Mouse (Mus musculus) stomach, embryonic 16.5 days (tissue): Measurements from ENCODE around the gene Atp1a3. TPM values are rescaled to one million over a fixed set of nuclear protein-coding genes. Genes with fewer than 3 reads are reported as not detected.

Experiments
- ATAC-seq: fragments of 200-750 bp; cut with Nextera tagmentation; 2 replicates; pipeline ENCODE4 v1.8.0; 2017; ENCODE audit warnings: moderate number of reproducible peaks, moderate TSS enrichment; ENCODE audit not compliant: insufficient read depth, low FRiP score
- H3K27ac ChIP-seq: fragments of 300-500 bp; sonication (generic); 2 replicates; pipeline ENCODE4 v1.5.1; 2014; ENCODE audit warnings: low read length
- H3K27me3 ChIP-seq: fragments of 300-500 bp; sonication (generic); 2 replicates; pipeline ENCODE4 v1.6.1; 2014; ENCODE audit warnings: low read length, control low read depth, mixed read lengths; ENCODE audit not compliant: control insufficient read depth, insufficient read depth
- H3K36me3 ChIP-seq: fragments of 300-500 bp; sonication (generic); 2 replicates; pipeline ENCODE4 v1.6.1; 2014; ENCODE audit warnings: low read length; ENCODE audit not compliant: control insufficient read depth, insufficient read depth
- H3K4me1 ChIP-seq: fragments of 300-500 bp; sonication (generic); 2 replicates; pipeline ENCODE4 v1.6.1; 2014; ENCODE audit warnings: low read length, control low read depth, mixed read lengths; ENCODE audit not compliant: control insufficient read depth, insufficient read depth
- H3K4me2 ChIP-seq: fragments of 300-500 bp; sonication (generic); 2 replicates; pipeline ENCODE4 v1.6.1; 2014; ENCODE audit warnings: low read depth, low read length, mixed read lengths
- H3K4me3 ChIP-seq: fragments of 300-500 bp; sonication (generic); replicated peaks from 2 replicates; pipeline ENCODE4 v1.5.1; 2014; ENCODE audit warnings: mild to moderate bottlenecking, low read length
- H3K9ac ChIP-seq: fragments of 300-500 bp; sonication (generic); 2 replicates; pipeline ENCODE4 v1.6.1; 2014; ENCODE audit warnings: low read length
- H3K9me3 ChIP-seq: fragments of 300-500 bp; sonication (generic); replicated peaks from 2 replicates; pipeline ENCODE4 v1.6.1; 2016; ENCODE audit warnings: low read length, control low read depth; ENCODE audit not compliant: control insufficient read depth
- WGBS: fragments of 180-500 bp; shearing (Covaris S2); extraction: QIAGEN DNeasy Blood & Tissue Kit; methylation state at CpG from one replicate; pipeline ENCODE4 v1.1.7; 2014; 5-methylcytosine and 5-hydroxymethylcytosine counted together
- polyA plus RNA-seq: library from polyadenylated mRNA; unstranded; fragments of >200 nt; fragmentation: Nextera tagmentation; extraction: Ambion mirVana; gene quantifications from 2 replicates; pipeline ENCODE4 v1.2.1, GENCODE M21; 2015

The Atp1a3 gene
- polyA plus RNA-seq, 1 experiment from 2014 or later: 3.5 TPM

DNA sequence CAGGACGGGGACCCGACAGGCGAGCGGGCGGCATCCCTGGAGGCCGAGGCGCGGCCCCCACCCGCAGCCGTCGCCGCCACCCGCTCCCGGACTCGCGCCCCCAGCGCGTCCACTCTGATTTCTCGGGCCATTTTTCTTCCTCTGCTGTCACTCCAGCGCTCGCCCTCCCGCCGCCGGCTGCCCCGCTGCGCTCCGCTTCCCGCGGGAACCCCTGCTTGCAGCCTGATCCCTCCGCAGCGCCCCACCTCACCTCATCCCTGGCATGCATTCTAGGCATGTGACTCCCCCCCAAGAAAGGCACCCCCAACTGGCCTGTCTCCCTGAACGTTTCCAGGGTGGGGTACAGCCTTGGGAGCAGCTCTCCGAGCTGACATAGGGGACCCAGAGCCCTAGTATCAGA, 50.5 kb downstream of the Atp1a3 start:
- WGBS: 3% methylated on average over 28 of the region's 33 CpGs
- H3K9ac ChIP-seq: peak overlapping the region; percentile 63
- H3K36me3 ChIP-seq: no peaks in the 10 kb centered on the region
- peak overlapping the region; percentile 75 for H3K4me2 ChIP-seq
- H3K4me3 ChIP-seq: peak overlapping the region; percentile 49
- H3K4me1 ChIP-seq: peaks cover 4% of the 10 kb centered on the region; the same call in 1 of the 2 replicates
- H3K27me3 ChIP-seq: peaks cover 63% of the 10 kb centered on the region
- no peak overlapping the region for H3K27ac ChIP-seq
- no peaks in the 10 kb centered on the region for H3K9me3 ChIP-seq
- ATAC-seq: no peak

- Histone ChIP-seq H3K36me3 (no peaks in the 10 kb centered on the region), H3K9me3 (no peaks in the 10 kb centered on the region), H3K27ac (no peak overlapping the region), H3K4me3 (peak overlapping the region; percentile 49), H3K4me2 (peak overlapping the region; percentile 75), H3K4me1 (peaks cover 4% of the 10 kb centered on the region; the same call in 1 of the 2 replicates), H3K9ac (peak overlapping the region; percentile 63), H3K27me3 (peaks cover 71% of the 10 kb centered on the region)
- WGBS: 2% methylated on average over 26 of the region's 30 CpGs
- ATAC-seq: 0 out of 2 replicates have a peak, but pooled peaks have one; percentile 9
Measured at GRCm38 (mm10) chr7:24954450-24954849, 51.3 kb downstream of the Atp1a3 start.

- Histone ChIP-seq H3K27me3 (peaks cover 76% of the 10 kb centered on the region), H3K4me1 (peaks cover 4% of the 10 kb centered on the region; the same call in 1 of the 2 replicates), H3K9ac (peak overlapping the region; percentile 63), H3K9me3 (no peaks in the 10 kb centered on the region), H3K36me3 (no peaks in the 10 kb centered on the region), H3K4me2 (peak overlapping the region; percentile 75), H3K4me3 (peak overlapping the region; percentile 49), H3K27ac (no peak overlapping the region)
- no peak for ATAC-seq
- WGBS: under 1% methylated on average over 16 of the region's 24 CpGs
Measured at GRCm38 (mm10) chr7:24953966-24954365, 51.8 kb downstream of the Atp1a3 start.

DNA sequence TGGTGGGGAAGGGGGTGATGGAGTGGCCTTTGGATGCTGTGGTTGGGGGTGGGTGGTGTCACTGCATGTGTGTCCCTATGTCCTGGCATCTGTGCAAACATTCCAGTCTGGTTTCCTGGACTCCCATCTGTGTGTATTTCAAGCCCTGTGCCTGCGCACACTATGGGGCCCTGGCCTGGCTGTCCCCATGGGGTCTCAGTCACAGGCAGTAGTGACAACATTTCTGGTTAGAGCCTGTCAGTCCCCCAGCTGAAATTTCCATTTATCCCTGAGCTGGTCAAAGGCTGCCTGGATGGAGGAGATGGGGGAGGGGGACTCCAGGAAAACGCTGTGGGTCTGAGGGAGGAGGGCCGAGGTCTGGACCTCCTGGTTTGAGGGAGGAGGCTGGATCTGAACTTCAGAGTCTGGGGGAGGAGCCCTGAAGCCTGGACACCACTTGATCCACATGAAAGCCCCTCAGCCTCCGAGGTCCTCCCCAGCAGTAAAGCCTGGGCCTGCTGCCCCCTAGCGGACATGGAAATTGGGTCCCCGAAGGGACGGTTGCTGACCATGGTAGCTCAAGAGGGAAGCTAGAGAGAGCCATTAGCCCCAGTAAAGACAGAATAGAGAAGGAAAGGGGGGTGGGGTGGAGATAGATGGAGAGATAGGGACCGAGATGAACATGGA, 55.7 kb downstream of the Atp1a3 start:
- H3K27ac ChIP-seq: no peak overlapping the region
- WGBS: under 1% methylated on average over 8 of the region's 8 CpGs
- H3K27me3 ChIP-seq: peaks cover 92% of the 10 kb centered on the region
- H3K36me3 ChIP-seq: no peaks in the 10 kb centered on the region
- no peaks in the 10 kb centered on the region for H3K9me3 ChIP-seq
- no peak overlapping the region for H3K4me3 ChIP-seq
- ATAC-seq: peak; percentile 18; the same call in 1 of the 2 replicates
- H3K4me1 ChIP-seq: peaks cover 4% of the 10 kb centered on the region; the same call in 1 of the 2 replicates
- H3K9ac ChIP-seq: no peak overlapping the region
- no peak overlapping the region for H3K4me2 ChIP-seq

- no peak for ATAC-seq
- Histone ChIP-seq H3K4me2 (no peak overlapping the region), H3K4me1 (peaks cover 7% of the 10 kb centered on the region), H3K4me3 (no peak overlapping the region), H3K27ac (no peak overlapping the region), H3K27me3 (peaks cover 97% of the 10 kb centered on the region), H3K36me3 (no peaks in the 10 kb centered on the region), H3K9ac (no peak overlapping the region), H3K9me3 (no peaks in the 10 kb centered on the region)
- WGBS: 2% methylated on average over 29 of the region's 29 CpGs
Measured at GRCm38 (mm10) chr7:24948774-24949173, 57.0 kb downstream of the Atp1a3 start.

DNA sequence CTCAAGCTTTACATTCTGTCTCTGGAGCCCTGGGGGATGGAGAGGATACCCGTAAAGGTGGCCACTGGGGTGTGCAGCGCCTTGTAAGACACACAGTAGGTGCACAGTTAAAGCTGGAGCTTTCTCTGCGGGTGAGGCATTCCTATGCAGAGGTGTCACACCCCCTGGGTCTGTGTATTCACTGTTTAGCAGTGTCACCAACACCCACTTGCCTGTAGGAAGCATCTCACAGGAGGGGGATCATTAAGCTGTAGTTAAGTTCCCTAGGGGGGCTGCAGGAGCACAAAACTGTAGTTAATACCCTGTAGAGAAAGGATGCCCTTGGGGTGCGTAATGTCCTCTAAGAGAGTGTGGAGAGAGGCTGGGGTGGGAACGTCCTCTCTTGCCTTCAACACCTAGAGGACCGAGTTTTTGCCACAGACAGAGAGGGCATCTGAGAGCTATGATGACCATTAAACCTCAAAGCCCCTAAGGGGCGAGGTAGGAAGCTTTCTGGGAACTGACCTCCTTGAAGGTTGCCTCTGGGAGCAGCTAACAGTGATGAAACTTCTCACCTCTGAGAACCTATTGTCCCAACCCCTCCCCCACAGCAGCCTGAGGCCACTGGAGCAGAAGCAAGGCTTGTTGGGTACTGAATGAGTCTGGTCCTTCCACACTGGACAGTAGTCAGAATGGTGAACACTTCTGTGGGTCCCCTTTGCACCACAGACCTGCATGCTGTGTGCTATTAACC, 58.3 kb downstream of the Atp1a3 start:
- H3K27ac ChIP-seq: no peak overlapping the region
- H3K36me3 ChIP-seq: no peaks in the 10 kb centered on the region
- no peak overlapping the region for H3K4me2 ChIP-seq
- no peaks in the 10 kb centered on the region for H3K9me3 ChIP-seq
- H3K4me3 ChIP-seq: no peak overlapping the region
- H3K27me3 ChIP-seq: peaks cover 97% of the 10 kb centered on the region
- no peak overlapping the region for H3K9ac ChIP-seq
- H3K4me1 ChIP-seq: peaks cover 7% of the 10 kb centered on the region
- no peak for ATAC-seq
- WGBS: 3% methylated on average over 7 of the region's 7 CpGs

DNA sequence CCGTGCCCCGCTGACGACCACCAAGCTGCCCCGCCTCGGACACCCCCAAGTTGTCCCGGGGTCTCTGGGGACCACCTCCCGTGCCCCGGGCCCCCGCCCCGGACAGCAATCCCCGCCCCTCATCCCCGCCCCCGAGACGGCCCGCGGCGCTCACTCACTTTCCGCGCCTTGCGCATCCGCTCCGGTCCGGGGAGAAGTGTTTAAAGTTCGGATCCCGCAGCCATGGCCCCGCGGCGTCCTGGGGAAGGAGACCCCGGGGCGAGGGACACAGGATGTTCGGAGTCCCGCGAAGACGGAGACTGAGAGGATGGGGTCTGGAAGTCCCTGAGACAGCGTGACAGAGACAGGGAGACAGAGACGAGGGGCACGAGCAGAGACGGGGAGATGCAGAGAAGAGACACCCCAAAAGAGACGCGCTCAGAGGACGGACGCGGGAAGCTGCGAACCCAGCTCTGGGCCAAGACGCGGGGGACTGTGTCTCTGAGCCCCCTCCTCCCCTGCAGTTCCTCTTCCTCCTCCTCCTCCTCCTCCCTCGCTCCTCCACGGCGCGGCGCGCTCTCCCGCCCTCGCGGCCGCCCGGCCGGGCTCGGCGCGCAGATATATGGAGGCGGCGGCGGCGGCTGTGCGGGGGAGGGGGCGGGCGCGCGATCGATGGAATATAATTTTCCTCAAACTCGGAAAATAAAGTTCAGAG, 61.4 kb downstream of the Atp1a3 start, which contains the start of gene Gm4881:
TSS of gene Gm4881 (minus strand) at position 238 of the 694 bp plus-strand sequence.
- Histone ChIP-seq H3K27me3 (peaks cover 91% of the 10 kb centered on the region), H3K4me2 (peak within 1 kb of the TSS; percentile 59), H3K4me1 (peaks cover 7% of the 10 kb centered on the region), H3K27ac (no peak within 1 kb of the TSS), H3K36me3 (no peaks in the 10 kb centered on the region), H3K9ac (peak within 1 kb of the TSS; percentile 58; the same call in 1 of the 2 replicates), H3K4me3 (peak within 1 kb of the TSS; percentile 41), H3K9me3 (no peaks in the 10 kb centered on the region)
- no peak for ATAC-seq
- 1% methylated on average over 72 of the region's 72 CpGs for WGBS

DNA sequence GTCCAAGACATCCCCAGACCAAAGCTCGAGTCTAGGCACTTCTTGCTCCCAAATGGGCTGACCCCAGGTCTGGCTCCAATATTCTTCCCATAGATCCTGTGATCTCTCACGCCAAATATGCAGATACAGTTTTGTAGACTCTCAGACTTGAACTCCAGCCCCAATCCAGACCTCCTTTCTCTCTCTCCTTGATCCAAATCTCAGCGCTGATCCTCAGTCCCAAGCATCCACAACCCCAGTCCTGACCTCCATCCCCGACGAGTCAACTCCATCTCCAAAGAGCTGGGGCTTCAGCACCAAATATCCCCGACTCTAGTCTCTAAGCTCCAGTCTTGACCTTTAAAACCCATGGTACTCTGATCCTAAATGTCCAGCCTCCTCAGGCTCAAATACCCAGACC, 62.1 kb downstream of the Atp1a3 start:
- Histone ChIP-seq H3K27ac (no peak overlapping the region), H3K9ac (no peak overlapping the region), H3K4me1 (peaks cover 7% of the 10 kb centered on the region), H3K4me2 (no peak overlapping the region), H3K4me3 (no peak overlapping the region), H3K9me3 (no peaks in the 10 kb centered on the region), H3K36me3 (no peaks in the 10 kb centered on the region), H3K27me3 (peaks cover 83% of the 10 kb centered on the region)
- 6% methylated on average over 6 of the region's 6 CpGs for WGBS
- ATAC-seq: no peak

DNA sequence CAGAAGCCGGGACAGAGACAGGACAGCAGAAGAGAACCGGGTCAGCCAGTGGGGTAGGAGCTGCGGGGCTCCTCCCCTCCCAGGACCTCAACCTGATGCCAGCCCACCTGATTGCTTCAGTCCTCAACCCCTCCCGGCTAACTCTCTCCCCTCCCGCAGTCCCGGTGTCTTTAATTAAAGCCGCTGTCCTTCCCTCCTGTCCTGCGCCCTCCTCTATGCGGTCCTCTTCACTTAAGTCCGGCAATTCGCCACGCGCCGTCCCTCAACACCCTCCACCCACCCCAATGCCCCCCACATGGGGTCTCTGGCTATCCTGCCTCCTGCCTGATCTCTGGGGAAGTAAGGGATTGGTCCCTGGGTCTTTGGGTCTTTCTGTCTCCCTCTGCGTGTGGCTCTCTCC, 74.1 kb downstream of the Atp1a3 start:
- ATAC-seq: no peak
- no peak overlapping the region for H3K4me2 ChIP-seq
- H3K27me3 ChIP-seq: peaks cover 75% of the 10 kb centered on the region
- no peaks in the 10 kb centered on the region for H3K4me1 ChIP-seq
- no peaks in the 10 kb centered on the region for H3K36me3 ChIP-seq
- H3K9ac ChIP-seq: no peak overlapping the region
- WGBS: 3% methylated on average over 15 of the region's 15 CpGs
- H3K4me3 ChIP-seq: no peak overlapping the region
- H3K9me3 ChIP-seq: no peaks in the 10 kb centered on the region
- no peak overlapping the region for H3K27ac ChIP-seq
